Mouse (Mus musculus) frontal cortex, postnatal 36 days (tissue): Measurements from ENCODE around the gene Rffl.
A peak's percentile ranks its signal among the peaks of the same experiment; 100 is the strongest.

ENCODE experiments used
- DNase-seq, 2 experiments: peaks; one replicate each; pipeline ENCODE4 v3.0.0; 2022; ENCODE audit warnings: low spot score in 2 of 2

The Rffl gene

DNA sequence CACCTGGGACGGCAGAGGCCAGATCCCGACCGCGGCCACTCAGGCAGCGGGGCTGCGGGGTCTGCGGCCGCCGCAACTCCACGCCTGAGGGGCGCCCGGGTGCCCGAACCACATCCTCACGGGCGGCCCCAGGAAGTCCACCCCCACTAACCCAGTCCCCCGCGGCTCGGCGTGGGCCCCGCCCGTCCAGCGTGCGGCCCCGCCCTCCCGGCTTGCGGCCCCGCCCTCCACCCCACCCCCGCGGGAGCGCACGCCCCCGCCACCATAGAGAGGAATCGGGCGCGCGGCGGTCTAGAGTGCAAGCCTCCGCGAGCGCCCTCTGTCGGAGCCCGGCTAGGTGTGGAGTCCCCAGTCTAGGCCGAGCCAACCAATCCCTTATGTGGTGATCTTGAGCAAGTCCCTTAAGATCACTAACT is at the start of gene Rffl:
Gene Rffl, minus strand, starts transcription at position 180 of the 416 bp plus-strand sequence.
- peak; percentile 87 to 91 for DNase-seq

DNA sequence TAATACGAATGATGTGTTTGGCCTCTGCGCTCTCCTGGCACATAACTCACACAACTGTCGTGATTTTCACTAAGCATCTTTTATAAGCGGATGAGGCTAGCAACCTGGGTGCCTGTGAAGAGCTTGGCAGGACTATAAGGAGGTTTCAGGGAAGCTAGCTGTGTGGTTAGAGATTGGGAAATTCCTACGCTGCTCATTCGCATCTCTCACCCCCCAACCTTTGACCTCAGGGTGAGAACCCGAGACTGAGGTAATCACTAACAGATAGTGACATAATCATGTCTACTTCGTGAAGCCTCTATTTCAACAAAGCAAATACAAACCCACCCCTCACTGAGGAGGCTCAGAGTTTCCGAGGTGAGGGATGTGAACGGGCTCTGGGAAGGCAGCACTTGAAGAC is 49.8 kb upstream of the Rffl start:
- no peak for DNase-seq

DNA sequence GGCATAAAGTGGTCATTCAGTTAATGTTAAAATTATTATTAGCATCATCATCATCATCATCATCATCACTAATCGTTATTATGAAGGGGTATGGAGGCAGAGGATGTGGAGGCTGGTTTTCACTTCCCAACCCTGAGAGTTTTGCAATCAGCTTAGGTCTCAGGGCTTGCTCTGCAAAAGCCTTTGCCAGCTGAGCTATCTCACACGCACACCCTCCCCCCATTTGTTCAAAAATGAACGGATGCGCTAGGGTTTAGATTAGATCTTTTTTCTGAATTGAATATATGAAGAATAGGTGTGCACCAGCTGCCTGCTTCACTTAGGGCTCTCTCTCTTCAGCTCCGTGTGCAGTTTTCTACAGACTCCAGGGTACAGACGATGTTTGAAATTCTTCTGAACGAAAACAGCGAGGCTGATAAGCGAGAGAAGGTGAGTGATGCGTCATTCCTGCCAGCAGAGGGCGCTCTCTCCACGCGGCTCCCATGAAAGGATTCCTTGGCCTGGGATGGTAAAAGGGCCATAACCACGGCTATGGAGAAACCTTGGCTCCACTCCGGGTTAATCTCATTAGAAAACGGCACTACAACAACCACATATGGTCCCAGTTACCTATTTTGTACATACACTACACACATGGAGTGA is 43.8 kb upstream of the Rffl start:
- peak; percentile 68 to 72 for DNase-seq

DNA sequence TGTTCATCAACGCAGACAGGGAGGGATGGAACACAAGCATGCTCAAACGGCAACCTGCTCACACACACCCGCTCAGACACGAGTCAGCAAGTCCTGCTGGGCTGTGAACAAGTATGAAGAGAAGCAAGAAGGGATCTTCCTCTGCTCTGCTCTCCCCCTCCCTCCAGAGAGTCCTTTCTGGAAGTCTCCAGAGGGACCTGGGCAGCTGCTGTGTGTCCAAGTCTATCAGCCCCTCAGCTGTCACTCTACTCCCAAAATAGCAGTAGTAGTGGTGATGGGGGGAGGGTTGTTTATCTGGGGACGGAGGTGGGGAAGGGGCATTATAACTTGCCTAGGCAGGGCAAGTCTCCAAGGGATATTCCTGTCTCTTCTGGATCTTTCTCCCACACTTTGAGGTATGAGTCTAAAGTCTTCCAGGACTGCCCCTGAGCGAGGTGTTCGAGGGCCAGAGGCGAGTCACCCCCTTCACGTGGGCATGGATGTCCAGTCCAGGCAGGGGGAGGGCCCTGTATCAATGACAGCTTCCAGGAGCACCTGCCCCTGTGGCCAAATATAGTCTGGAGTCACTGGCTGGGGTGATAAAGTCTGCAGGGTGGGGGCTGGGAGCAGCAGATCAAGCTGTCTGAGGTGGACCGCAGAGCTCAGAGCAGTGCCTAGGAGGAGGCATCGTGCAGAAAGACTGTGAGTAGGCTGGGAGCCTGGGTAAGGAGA is 39.8 kb upstream of the Rffl start:
- DNase-seq = no peak

DNA sequence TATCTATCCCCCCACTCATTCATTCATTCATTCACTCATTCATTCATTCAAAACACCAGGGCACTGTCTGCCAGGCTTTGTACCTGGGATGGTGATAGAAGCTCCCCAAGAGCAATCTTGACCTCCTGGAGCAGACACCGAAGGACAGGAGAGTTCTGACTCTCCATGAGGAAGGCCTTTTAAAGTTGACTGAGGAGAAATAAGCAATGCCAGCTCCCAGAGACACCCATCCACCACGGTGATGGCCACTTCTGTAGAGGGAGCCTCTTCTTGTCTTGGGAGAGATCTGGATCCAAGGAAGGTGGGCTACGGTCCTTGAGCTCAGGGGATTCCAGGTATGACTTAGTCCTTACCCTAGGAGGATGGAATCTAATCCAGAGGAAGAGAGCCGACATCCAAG is 39.2 kb upstream of the Rffl start, which contains the start of gene Unc45b:
Gene Unc45b, plus strand, starts transcription at position 301 of the 400 bp plus-strand sequence.
- DNase-seq = no peak

DNA sequence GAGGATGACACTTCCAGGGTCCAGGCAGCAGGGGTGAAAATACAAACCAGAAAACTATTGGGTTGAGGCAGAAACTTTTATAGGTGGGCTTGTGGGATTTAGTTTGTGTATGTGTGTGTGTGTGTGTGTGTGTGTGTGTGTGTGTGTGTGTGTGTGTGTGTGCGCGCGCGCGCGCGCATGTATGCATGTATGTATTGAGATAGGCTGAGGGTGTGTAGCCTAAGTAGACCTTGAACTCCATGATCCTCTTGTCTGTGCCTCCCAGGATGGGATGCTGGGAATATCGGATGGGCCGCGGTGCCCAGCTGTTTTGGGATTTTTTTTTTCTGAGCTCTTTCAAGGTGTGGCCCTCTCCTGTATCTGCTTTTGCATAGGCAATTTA is 37.6 kb upstream of the Rffl start:
- no peak for DNase-seq

DNA sequence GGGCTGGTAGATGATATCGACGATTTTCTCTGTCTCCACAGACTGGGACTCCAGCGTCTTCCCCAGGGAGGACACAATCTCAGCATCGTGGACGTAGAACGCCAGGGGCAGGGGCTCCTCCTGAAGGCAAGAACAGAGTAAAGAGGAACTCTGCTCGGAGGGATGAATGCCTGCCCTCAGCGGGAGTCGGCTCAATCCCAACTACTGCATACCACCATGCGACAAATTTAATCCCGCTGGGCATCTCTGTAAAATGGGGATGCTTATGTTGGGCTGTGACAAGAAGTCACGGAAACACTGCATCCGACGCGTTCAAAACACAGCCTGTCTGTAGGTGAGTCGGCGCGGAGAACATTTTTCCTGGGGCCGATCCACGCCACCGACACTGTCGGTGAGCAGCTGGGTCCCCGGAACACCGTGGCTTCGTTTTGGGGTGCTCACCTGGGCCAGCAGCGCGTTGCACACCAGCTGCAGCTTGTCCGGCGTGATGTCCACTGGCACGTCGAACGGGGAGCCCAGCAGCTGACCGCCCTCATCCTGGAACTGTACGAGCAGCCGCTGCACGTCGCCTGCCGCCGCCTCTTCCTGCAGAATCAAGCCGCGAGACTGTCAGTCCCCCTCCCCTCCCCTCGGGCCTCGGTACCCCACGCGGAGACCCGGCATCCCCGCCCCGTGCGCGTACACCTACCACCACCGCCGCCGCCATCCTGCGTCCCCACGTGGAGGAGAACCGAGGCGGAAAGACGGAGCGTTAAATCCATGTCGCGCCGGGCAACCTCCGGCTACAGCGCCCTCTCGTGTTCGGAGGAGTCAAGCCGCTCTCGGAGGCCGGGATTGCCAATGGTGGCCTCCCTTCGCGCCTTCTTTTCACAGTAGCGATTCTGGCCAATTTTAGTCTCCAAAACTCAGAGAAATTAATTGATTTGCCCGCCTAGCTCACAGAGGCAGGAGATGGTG is 36.9 kb upstream of the Rffl start, which contains the start of gene Nle1:
Gene Nle1, minus strand, starts transcription at position 761 of the 957 bp plus-strand sequence.
- DNase-seq = peak; percentile 93 to 94

DNA sequence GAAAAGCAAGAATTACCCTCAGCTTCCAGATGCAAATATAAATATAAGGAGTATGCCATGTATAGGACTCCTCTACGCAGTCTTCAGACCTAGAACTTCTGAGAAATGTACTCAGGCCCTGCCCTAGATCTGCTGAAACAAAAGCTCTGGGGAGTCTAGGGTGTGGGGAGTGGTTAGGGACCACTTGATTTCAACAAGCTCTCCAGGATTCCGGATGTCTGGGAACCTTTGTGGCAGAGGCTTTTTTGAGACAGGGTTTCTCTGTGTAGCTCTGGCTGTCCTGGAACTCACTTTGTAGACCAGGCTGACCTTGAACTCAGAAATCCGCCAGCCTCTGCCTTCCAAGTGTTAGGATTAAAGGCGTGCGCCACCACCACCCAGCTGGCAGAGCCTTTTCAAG is 34.8 kb upstream of the Rffl start:
- DNase-seq = no peak

DNA sequence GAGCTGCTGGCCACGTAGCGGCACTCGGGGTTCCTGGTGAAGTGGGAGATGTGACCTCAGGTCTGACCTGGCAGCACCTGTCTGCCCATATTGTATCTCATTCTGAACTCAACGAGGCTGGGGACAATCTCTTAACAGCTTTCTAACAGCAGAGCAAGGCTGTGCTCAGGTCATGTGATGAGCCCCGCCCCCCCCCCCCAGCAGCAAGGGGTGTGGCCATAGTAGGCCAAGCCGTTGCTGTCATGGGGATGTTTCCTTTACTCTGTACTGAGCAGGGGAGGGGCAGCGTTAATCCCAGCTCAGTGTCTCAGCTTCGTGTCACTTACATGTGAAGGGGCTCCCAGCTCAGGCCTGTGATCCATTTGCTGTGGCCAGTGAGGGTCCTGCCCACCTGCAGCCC is 33.9 kb upstream of the Rffl start:
- DNase-seq = no peak

DNA sequence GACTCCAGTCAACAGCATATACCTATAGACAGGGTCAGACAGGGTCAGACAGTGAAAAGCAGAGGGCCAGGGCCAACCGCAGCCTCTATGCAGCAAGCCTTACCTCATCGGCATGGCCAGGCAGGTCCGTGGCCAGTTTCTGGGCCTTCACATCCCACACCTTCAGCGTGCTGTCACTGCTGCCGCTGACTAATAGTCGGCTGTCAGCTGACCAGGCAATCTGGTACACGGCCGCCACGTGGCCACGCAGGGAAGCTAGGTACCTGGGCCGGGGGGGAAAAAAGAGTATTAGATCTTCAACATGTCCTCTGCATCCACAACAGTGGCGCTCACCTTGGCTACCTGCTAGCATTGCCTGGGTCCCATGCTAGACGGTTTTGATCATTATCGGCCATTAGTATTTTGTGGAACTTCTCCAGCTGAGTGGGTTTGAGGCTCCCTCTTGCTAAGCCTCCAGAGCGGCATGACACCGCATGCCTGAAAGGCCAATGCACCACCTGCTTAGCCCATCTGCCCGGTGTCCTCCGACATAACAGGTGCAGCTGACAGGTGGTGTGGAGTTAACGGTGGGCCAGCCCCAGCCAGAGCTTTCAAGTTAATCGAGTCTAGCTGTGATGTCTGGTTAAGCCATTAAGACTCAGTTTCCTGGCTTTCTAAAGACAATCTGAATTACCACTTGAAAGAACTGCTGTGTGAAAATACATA is 30.7 kb upstream of the Rffl start:
- DNase-seq = no peak

DNA sequence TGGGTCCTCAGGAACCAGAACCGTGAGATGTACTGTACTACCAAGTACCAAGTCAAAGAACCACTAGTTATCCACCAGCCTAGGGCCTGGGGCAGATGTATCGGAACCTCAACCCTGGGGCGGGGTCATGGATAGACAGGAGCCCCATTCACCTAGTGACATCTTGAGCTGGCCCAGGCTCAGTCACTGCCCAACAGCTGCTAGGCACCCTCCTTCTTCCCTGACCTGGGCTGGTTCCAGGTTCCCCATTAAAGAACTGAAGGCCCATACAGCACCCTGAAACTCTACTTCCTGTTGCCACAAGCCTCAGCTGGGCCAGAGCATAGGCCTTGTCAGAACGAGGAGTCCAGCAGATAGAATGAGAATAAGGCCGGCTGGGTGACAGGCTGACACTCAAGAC is 28.7 kb upstream of the Rffl start:
- no peak for DNase-seq

DNA sequence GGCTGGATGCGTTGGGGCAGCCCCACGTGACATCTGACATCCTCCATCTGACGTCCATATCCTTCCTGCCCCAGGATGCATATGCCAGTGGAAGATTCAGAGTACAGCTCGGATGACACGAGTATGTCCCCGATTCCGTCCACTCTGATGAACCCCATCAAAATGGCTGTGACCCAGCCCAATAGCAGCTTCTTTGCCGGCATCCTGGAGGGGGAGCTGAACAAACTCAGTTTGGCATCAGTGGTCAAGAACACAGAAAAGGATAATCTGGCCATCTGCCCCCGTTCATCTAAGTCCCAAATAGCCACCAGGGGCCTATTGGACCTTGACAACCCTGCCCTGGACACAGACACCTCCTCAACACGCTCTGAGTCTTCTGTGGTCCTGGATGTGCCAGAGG is 26.5 kb upstream of the Rffl start:
- DNase-seq = no peak

DNA sequence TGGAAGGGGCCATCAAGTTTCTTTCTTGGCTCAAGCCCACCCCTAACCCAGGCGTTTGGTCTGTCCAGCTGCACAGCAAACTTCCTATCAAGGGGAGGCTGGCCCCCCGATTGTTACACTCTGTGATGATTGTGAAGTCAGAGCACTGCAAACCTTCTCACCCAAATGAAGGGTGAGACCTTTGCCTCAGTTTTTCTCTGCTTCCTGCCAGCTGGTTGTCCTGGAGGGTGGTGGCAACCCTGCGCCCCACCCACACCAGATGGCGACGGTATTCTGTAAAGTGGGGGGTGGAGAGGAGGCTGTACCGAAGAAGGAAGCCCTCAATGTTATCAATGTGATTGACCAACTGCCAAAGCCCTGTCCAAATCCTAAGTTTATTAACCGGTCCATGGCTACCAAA is 20.9 kb upstream of the Rffl start, which contains the start of gene Fndc8:
Gene Fndc8, plus strand, starts transcription at position 189 of the 400 bp plus-strand sequence.
- no peak for DNase-seq

DNA sequence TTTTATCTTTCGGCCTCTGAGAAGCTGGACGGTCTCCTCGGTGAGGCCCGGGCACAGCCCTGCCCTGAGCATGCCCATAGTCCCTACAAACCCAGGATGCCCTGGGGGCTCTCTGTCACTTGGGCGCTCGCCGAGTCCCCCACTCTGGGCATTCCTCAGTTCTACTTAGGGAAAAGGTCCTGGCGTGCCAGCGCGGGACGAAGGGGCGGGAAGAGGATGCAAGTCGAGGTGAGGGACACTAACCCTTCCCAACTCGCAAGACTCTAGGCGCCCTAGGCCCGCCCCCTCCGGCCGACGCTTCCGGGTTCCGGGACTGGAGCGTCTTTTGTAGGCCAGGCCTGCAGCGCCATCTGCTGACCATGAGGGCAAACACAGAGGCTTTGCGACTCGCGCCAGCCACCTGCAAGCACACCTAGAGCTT is 19.3 kb upstream of the Rffl start, which contains the start of gene Rad51d:
Gene Rad51d, minus strand, starts transcription at position 273 of the 421 bp plus-strand sequence.
- peak; percentile 91 to 94 for DNase-seq

DNA sequence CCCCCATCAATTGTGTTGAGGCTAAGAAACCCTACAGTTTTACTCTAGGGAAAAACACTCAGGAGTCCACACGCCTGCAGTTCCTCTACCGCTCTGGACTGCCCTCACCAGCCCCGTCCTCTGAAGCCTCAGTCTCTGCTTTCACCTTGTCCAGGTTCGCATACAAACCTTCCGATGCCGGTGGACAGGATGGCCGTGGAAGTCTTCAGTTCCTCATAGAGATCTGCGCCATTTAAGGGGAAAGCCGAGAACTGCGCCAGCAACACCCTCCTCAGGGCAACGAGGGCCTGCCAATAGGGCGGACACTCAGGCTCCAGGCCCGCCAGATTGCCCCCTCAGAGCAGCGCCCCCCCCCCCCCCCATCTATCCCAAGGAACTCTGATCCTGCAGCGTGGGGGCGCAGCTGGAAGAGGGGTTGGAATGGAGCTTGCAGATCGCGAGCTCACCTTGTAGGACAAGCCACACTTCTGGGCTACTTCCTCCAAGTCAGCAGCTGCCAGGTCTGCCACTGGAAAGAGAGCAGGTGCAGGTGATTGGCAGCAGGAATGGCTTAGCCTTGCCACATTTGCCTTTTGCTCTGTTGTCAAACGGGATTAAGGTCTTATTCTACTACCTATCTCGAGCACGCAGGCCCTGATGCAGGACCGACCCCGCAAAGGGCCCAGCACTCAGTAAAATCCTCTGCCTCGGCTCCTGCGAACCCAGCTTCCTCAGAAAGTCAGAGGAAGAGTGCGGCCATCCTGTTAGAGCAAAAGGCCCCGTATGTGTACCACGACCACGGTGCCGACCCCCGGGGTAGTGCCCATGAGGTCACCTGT is 18.7 kb upstream of the Rffl start:
- no peak for DNase-seq

DNA sequence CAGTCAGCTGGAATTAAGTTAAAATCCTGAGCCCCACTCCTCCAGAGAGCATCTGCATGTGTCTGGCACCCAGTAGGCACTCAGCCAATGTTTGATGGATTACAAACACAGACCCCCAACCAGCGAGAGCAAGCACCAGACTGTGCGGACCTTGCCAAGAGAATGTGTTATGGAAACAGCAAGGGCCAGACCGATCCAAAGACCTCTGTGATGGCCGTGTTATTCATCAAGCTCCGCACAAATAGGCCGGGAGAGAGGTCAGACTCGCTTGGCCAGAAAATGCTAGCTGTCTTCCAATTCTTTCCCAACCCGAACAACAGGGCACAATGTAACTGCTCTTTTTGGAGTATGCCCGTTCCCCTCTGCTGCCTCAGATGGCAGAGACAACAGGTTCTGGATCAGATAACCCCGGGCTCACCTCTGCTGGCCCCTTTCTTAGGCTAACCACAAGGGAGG is 17.5 kb upstream of the Rffl start:
- DNase-seq = peak in 1 of 2 experiments; percentile 11

DNA sequence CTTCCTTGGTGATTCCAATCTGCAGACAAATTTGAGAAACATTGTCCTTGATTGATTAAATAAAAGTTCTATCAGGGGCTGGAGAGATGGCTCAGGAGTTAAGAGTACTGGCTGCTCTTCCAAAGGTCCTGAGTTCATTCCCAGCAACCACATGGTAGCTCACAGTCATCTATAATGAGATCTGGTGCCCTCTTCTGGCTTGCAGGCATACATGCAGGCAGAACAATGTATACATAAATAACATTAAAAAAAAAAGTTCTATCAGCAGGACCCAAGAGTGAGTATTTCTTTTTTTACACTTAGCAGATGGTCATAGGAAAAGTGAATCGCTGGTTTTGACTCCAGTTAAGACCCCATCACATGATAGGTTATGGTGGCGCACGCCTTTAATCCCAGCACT is 15.5 kb upstream of the Rffl start:
- DNase-seq = no peak

DNA sequence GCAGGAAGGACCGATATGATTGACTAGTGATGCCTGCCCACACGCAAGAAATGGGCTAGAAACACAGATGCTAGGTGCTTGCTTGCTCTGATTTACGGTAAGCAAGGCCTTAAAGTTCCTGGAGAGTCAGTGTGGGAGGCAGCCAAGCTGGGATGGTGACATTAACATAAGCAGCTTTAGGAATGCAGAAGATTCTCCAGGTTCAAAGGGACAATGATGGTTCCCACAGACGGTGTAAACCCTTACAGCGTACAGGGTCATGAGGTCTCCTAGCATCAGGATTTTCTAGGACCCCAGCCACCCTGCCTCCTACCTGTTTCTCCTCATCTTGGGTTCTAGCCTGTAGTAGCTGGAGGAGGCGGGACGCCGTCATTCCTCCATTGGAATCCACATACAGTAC is 12.2 kb upstream of the Rffl start:
- DNase-seq = no peak

DNA sequence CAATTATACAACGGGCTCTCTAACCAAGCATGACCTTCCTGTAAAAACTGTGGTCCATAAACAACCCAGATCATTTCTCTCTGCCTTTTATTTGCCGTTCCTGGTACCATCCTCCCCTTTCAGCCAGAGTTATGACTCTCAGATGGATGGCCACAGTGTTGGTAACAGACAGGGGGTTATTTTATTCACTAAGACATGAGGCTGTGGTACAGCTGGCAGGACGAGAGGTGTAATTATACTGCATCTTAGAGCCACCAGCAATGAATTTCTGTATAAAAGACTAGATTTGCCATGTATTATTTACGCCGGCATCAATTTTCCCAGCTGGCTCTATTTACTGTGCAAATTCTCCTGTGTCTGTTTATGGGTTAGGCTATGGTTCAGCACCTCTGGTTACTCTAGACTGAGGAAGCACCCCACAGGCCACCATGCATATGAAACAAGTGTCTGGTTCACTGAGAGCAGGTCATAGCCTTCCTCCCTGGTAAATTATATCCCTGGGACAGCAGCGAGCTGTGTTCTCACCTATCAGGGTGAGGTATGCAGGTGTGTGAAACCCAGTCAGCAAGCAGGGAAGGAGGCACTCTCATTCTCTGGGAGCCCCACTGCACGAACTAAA is 6.8 kb upstream of the Rffl start:
- DNase-seq = no peak

DNA sequence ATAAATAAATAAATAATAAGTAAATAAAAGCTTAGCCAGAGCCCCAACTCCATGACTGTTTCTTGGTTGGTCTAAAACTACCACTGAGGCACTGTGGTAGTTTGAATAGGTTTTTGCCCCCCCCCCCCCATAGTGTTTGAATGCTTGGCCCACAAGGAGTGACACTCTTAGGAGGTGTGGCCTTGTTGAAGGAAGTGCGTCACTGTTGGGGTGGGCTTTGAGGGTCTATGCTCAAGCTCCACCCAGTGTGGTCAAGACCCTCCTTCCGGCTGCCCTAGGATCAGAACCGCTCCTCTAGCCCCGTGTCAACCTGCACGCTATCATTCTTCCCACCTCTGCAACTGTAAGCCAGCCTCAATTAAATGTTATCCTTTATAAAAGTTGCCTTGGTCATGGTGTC is 4.6 kb upstream of the Rffl start:
- DNase-seq = no peak
